Mouse (Mus musculus): ENCODE data around the gene Adgrb2. TPM values are rescaled to one million over a fixed set of nuclear protein-coding genes. Genes with fewer than 3 reads are reported as not detected.

Adgrb2 gene
- polyA plus RNA-seq, 1 experiment: 116 TPM

- WGBS: 63% methylated on average over 11 of the region's 11 CpGs
- no peak for TF ChIP-seq POLR2A (IDR thresholded peaks at IDR 0.05; ENCODE audit: borderline replicate concordance, insufficient read depth, low read length)
- TF ChIP-seq CTCF (IDR thresholded peaks at IDR 0.05; ENCODE audit: borderline replicate concordance, insufficient read depth, low read depth, low read length): no peak
- no peak overlapping the region for H3K4me3 ChIP-seq (replicated peaks; ENCODE audit: insufficient read depth, low read depth, low read length)
- H3K27ac ChIP-seq (ENCODE audit: insufficient read depth, low read length): no peak overlapping the region
- no peak for DNase-seq
- H3K27me3 ChIP-seq (ENCODE audit: control insufficient read depth, insufficient read depth, low read length): no peaks in the 10 kb centered on the region
- peaks cover 25% of the 10 kb centered on the region for H3K4me1 ChIP-seq (ENCODE audit: control insufficient read depth, insufficient read depth, low read length)
These were observed 3.0 kb upstream of the Adgrb2 start for GRCm38 (mm10) chr4:129981657-129982056.

GRCm38 (mm10) chr4:129983046-129983445, 1.6 kb upstream of the Adgrb2 start:
- Histone ChIP-seq H3K27me3 (ENCODE audit: control insufficient read depth, insufficient read depth, low read length) (no peaks in the 10 kb centered on the region), H3K4me3 (replicated peaks; ENCODE audit: insufficient read depth, low read depth, low read length) (no peak overlapping the region), H3K27ac (ENCODE audit: insufficient read depth, low read length) (no peak overlapping the region), H3K4me1 (ENCODE audit: control insufficient read depth, insufficient read depth, low read length) (peaks cover 32% of the 10 kb centered on the region)
- 62% methylated on average over 5 of the region's 5 CpGs for WGBS
- TF ChIP-seq CTCF (IDR thresholded peaks at IDR 0.05; ENCODE audit: borderline replicate concordance, insufficient read depth, low read depth, low read length) (no peak), POLR2A (IDR thresholded peaks at IDR 0.05; ENCODE audit: borderline replicate concordance, insufficient read depth, low read length) (no peak)
- no peak for DNase-seq

GRCm38 (mm10) chr4:129983764-129984420, 778 bp upstream of the Adgrb2 start:
- H3K4me1 ChIP-seq (ENCODE audit: control insufficient read depth, insufficient read depth, low read length): peaks cover 29% of the 10 kb centered on the region
- DNase-seq: peak; percentile 80 to 83
- TF ChIP-seq POLR2A (IDR thresholded peaks at IDR 0.05; ENCODE audit: borderline replicate concordance, insufficient read depth, low read length): no peak
- TF ChIP-seq CTCF (IDR thresholded peaks at IDR 0.05; ENCODE audit: borderline replicate concordance, insufficient read depth, low read depth, low read length): peak; percentile 43; the same call in 1 of the 2 replicates
- H3K4me3 ChIP-seq (replicated peaks; ENCODE audit: insufficient read depth, low read depth, low read length): peak overlapping the region; percentile 55
- H3K27ac ChIP-seq (ENCODE audit: insufficient read depth, low read length): no peak overlapping the region
- 2% methylated on average over 15 of the region's 15 CpGs for WGBS
- H3K27me3 ChIP-seq (ENCODE audit: control insufficient read depth, insufficient read depth, low read length): no peaks in the 10 kb centered on the region

- Histone ChIP-seq H3K27ac (ENCODE audit: insufficient read depth, low read length) (peak overlapping the region; percentile 61; the same call in 1 of the 2 replicates), H3K4me3 (replicated peaks; ENCODE audit: insufficient read depth, low read depth, low read length) (peak overlapping the region; percentile 74), H3K4me1 (ENCODE audit: control insufficient read depth, insufficient read depth, low read length) (peaks cover 34% of the 10 kb centered on the region), H3K27me3 (ENCODE audit: control insufficient read depth, insufficient read depth, low read length) (no peaks in the 10 kb centered on the region)
- WGBS: 3% methylated on average over 48 of the region's 48 CpGs
- peak in 1 of 2 experiments; percentile 62 for DNase-seq
- TF ChIP-seq POLR2A (IDR thresholded peaks at IDR 0.05; ENCODE audit: borderline replicate concordance, insufficient read depth, low read length) (no peak), CTCF (IDR thresholded peaks at IDR 0.05; ENCODE audit: borderline replicate concordance, insufficient read depth, low read depth, low read length) (no peak)
These were observed 546 bp downstream of the Adgrb2 start for GRCm38 (mm10) chr4:129985161-129985670.

GRCm38 (mm10) chr4:129985671-129986441, 1.2 kb downstream of the Adgrb2 start:
- Histone ChIP-seq H3K4me1 (ENCODE audit: control insufficient read depth, insufficient read depth, low read length) (peaks cover 34% of the 10 kb centered on the region), H3K27ac (ENCODE audit: insufficient read depth, low read length) (0 out of 2 replicates have a peak overlapping the region, but pooled peaks have one; percentile 6), H3K4me3 (replicated peaks; ENCODE audit: insufficient read depth, low read depth, low read length) (peak overlapping the region; percentile 74), H3K27me3 (ENCODE audit: control insufficient read depth, insufficient read depth, low read length) (no peaks in the 10 kb centered on the region)
- peak; percentile 82 to 83 for DNase-seq
- WGBS: under 1% methylated on average over 57 of the region's 58 CpGs
- TF ChIP-seq POLR2A (IDR thresholded peaks at IDR 0.05; ENCODE audit: borderline replicate concordance, insufficient read depth, low read length): no peak
- TF ChIP-seq CTCF (IDR thresholded peaks at IDR 0.05; ENCODE audit: borderline replicate concordance, insufficient read depth, low read depth, low read length): peak; percentile 25; the same call in 1 of the 2 replicates

GRCm38 (mm10) chr4:129987825-129988504, 3.3 kb downstream of the Adgrb2 start:
- whole genome bisulfite sequencing: 24% methylated on average over 53 of the region's 53 CpGs
- no peak overlapping the region for H3K4me3 ChIP-seq (replicated peaks; ENCODE audit: insufficient read depth, low read depth, low read length)
- TF ChIP-seq CTCF (IDR thresholded peaks at IDR 0.05; ENCODE audit: borderline replicate concordance, insufficient read depth, low read depth, low read length): no peak
- TF ChIP-seq POLR2A (IDR thresholded peaks at IDR 0.05; ENCODE audit: borderline replicate concordance, insufficient read depth, low read length): no peak
- peak in 1 of 2 experiments; percentile 40 for DNase-seq
- H3K27me3 ChIP-seq (ENCODE audit: control insufficient read depth, insufficient read depth, low read length): no peaks in the 10 kb centered on the region
- H3K27ac ChIP-seq (ENCODE audit: insufficient read depth, low read length): no peak overlapping the region
- peaks cover 43% of the 10 kb centered on the region for H3K4me1 ChIP-seq (ENCODE audit: control insufficient read depth, insufficient read depth, low read length)

- Histone ChIP-seq H3K4me3 (replicated peaks; ENCODE audit: insufficient read depth, low read depth, low read length) (no peak overlapping the region), H3K27ac (ENCODE audit: insufficient read depth, low read length) (no peak overlapping the region), H3K27me3 (ENCODE audit: control insufficient read depth, insufficient read depth, low read length) (no peaks in the 10 kb centered on the region), H3K4me1 (ENCODE audit: control insufficient read depth, insufficient read depth, low read length) (peaks cover 52% of the 10 kb centered on the region)
- TF ChIP-seq CTCF (IDR thresholded peaks at IDR 0.05; ENCODE audit: borderline replicate concordance, insufficient read depth, low read depth, low read length) (no peak), POLR2A (IDR thresholded peaks at IDR 0.05; ENCODE audit: borderline replicate concordance, insufficient read depth, low read length) (no peak)
- 69% methylated on average over 4 of the region's 4 CpGs for WGBS
- no peak for DNase-seq
These were observed 5.3 kb downstream of the Adgrb2 start for GRCm38 (mm10) chr4:129989925-129990324.
